Mouse (Mus musculus) layer of hippocampus, adult 6 months (tissue): ENCODE results near the gene Tmem121. TPM values are rescaled to one million over a fixed set of nuclear protein-coding genes. Genes with fewer than 3 reads are reported as not detected.

Experiments
- long read RNA-seq, 2 experiments: library from polyadenylated mRNA; unstranded; transcript quantifications; one replicate each; pipeline ENCODE4 v2.0.0; 2019 to 2020
- polyA plus RNA-seq: library from polyadenylated mRNA; unstranded; fragments of <200 nt; fragmentation: Nextera tagmentation; gene quantifications from 2 replicates; pipeline ENCODE4 v1.2.3, GENCODE M21; 2021

The Tmem121 gene
- polyA plus RNA-seq: 15.5 and 16.6 TPM in 2 replicates
- long read RNA-seq, experiment 1, transcript Tmem121-201 (2 exons, 1,574 nt): major isoform, 29 of 36 reads
- long read RNA-seq, experiment 1, partial matches to known transcripts: 5 of 36 reads
- long read RNA-seq, experiment 1, other reads (novel, unspliced or antisense): 2 of 36 reads
- long read RNA-seq, experiment 2, transcript Tmem121-201 (2 exons, 1,574 nt): major isoform, 48 of 53 reads
- long read RNA-seq, experiment 2, partial matches to known transcripts: 4 of 53 reads
- long read RNA-seq, experiment 2, other reads (novel, unspliced or antisense): 1 of 53 reads

GRCm38 (mm10) chr12:113185442-113186291, at the start of gene Tmem121:
Gene Tmem121, plus strand, starts transcription at chr12:113185930.

GRCm38 (mm10) chr12:113139908-113140615, 45.7 kb upstream of the Tmem121 start, which contains the start of gene Crip2:
Gene Crip2, plus strand, starts transcription at chr12:113140236.

GRCm38 (mm10) chr12:113146112-113147057, 39.3 kb upstream of the Tmem121 start, which contains the start of gene Crip1:
Gene Crip1, plus strand, starts transcription at chr12:113146316.

GRCm38 (mm10) chr12:113155887-113156539, 29.7 kb upstream of the Tmem121 start, which contains the start of gene Tedc1:
Gene Tedc1, plus strand, starts transcription at chr12:113156421.

Other genes with a start within 250 kb of the Tmem121 start
- 37.9 and 42.1 TPM in 2 replicates for gene Nudt14, start 243.8 kb upstream of the Tmem121 start, polyA plus RNA-seq
- gene Btbd6, start 209.4 kb upstream of the Tmem121 start, polyA plus RNA-seq: 40.3 and 45.0 TPM in 2 replicates
- gene Brf1, start 185.2 kb upstream of the Tmem121 start, polyA plus RNA-seq: 33.3 and 49.2 TPM in 2 replicates
- gene Pacs2, start 171.4 kb upstream of the Tmem121 start, polyA plus RNA-seq: 10.3 and 11.4 TPM in 2 replicates
- gene Tex22, start 111.4 kb upstream of the Tmem121 start, polyA plus RNA-seq: not detected in 2 replicates
- 7.9 and 9.3 TPM in 2 replicates for gene Mta1, start 87.7 kb upstream of the Tmem121 start, polyA plus RNA-seq
- 215 and 241 TPM in 2 replicates for gene Crip2, start 45.7 kb upstream of the Tmem121 start, polyA plus RNA-seq
- 78.3 and 79.6 TPM in 2 replicates for gene Crip1, start 39.6 kb upstream of the Tmem121 start, polyA plus RNA-seq
- 0.93 and 0.97 TPM in 2 replicates for gene Tedc1, start 29.5 kb upstream of the Tmem121 start, polyA plus RNA-seq